Mouse (Mus musculus) left cerebral cortex, adult 11 months (tissue): ENCODE data around the gene Sumo1.
"Not testable (repeated sequence)": the region's sequence is repeated elsewhere in the genome, so short reads cannot be mapped to it uniquely, and the experiment has no call there.

ENCODE experiments used
- DNase-seq: peaks from one replicate; pipeline ENCODE4 v3.0.0; 2022; ENCODE audit warnings: low spot score

Sumo1 gene

GRCm38 (mm10) chr1:59636349-59636748 lies 34.3 kb downstream of the Sumo1 start:
- no peak for DNase-seq

DNA sequence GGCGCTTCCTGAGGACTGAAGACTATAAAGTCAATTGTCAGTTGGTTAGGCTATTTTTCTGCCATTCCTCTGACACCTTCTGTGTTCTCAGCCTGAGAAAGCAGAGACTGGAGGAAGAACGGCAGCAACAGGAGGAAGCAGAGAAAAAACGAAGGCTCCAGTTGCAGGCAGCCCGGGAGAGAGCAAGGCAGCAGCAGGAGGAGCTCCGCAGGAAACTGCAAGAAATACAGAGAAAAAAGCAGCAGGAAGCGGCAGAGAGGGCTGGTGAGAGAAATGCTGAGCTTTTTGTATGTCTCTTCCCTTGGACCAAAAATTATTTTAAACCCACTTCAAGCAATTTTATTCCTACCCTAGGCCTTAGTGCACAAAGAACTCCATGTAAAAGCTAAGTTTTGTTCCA lies 37.6 kb downstream of the Sumo1 start:
- DNase-seq, result no peak

GRCm38 (mm10) chr1:59631986-59632659 lies 38.5 kb downstream of the Sumo1 start:
- no peak for DNase-seq

GRCm38 (mm10) chr1:59630356-59630755 lies 40.3 kb downstream of the Sumo1 start:
- not testable (repeated sequence) for DNase-seq

DNA sequence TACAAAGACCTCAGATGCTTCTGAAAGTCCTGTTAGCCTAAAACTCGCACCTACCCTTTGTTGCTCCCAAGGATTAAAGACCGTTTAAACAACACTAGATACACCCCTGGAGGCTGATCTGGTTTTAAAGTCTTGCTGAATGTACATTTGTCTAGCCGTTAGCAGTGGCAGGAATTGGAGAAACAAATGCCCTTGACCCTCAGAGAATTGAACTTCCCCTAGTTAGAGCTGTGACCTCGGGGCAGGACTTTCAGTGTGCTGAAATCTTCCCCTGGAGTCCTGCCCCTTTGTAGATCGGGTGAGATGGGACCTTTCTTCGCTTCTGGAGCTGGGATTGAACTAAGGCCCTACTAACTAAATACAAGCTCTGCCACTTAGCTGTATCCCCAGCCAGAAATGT lies 41.4 kb downstream of the Sumo1 start:
- no peak for DNase-seq

GRCm38 (mm10) chr1:59625410-59625809 lies 45.2 kb downstream of the Sumo1 start:
- no peak for DNase-seq

DNA sequence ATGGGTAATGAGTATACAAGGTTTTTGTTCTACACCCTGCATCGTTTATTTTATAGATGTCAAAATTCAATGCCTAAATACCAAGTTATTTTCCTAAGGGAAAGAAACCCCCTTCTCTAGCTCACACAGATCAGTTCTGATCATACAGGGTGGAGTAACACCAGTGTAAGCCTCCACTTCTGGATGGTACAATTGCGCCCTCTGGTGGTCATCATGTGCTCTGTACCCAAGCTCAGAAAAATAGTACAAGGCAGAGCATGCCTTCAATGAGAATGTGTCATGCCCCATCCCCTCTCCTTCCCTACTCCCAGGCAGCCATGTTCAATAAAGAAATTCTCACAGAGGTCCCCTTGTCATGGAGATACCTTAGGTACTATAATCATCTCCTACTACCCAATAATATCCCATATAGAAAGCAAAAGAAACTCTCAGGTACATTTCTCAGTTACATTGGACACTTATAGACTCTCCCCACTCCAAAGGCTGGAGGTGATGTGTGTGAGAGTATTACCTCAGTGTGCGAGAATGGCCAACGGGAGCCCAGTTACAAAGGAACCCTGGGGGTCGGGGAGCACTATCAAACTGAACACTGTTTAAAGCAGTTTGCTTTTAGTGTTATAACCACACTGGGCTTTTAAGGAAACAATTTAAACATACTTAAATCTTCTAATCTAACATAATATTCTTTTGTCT lies 47.2 kb downstream of the Sumo1 start:
- peak; percentile 28 for DNase-seq

GRCm38 (mm10) chr1:59619201-59619600 lies 51.4 kb downstream of the Sumo1 start:
- DNase-seq, result no peak

DNA sequence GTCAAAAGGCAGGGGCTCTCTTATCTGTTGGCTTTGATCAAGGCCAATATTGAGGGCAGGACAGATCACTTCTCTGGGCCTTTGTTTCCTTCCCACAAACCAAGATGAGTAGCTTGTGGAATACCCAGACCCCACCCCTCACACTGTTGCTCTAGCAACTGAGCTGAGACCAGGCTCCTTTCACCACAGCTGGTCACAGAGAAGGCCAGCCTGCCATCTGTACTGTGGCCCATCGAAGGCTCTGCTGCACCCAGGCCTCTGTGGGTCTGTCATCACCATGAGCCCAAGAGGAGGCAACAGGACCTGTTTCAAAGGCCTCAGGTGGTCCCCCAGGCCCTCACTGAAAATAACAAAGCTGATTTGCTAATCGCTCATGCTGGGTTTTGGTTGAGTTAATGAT lies 55.6 kb downstream of the Sumo1 start:
- DNase-seq, result no peak

DNA sequence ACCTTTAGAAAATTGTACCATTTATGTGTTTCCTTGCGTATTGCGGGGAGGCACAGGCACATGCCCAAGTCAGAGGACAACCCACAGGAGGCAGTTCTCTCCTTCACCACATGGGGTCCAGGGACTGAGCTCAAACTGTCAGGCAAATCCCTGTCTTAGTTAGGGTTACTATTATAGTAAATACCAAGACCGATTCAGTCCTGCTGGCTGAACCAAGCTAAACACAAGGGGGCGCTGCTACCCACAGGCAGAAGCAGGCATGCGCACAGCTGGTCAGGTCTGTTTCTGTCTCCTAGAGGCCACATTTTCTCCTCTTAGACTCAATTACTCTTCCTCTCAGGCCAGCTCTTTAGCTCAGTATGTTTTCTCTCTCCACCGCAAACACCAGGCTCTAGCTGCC lies 56.8 kb downstream of the Sumo1 start:
- DNase-seq, result peak; percentile 15

DNA sequence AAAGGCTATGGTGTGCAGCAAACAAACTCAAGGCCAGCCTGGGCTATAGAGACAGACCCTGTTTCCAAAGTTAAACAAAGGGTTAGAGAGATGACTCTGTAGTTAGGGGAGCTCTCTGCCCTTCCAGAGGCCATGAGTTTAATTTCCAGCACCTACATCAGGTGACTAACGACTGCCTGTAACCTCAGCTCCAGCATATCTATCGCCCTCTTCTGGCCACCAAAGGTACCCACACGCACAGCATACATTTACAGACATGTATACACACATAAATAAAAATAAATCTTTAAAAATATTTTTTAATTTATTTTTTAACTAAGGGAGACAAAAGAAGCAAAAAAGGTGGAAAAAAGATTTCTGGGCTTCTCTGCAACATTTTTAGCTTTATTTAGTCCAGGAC lies 59.7 kb downstream of the Sumo1 start:
- no peak for DNase-seq

DNA sequence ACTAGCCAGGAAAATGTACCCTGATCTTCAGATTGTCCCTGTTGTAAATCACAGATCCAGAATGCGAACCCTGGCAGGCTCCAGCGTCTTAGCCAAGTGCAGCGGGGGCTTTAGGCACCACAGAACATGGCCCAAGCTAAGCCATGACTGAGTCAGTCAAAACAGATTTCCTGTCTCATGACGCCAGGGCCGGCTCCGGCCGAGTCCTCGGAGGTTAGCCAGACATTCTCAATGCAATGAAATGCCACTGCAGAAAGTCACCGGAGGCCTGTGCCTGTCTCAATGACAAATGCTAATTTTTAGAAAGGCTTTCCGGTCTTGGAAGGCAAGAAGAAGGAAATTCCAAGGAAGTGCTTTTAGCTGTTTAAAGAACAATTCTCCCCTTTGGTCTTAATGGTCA lies 60.7 kb downstream of the Sumo1 start:
- DNase-seq, result no peak

DNA sequence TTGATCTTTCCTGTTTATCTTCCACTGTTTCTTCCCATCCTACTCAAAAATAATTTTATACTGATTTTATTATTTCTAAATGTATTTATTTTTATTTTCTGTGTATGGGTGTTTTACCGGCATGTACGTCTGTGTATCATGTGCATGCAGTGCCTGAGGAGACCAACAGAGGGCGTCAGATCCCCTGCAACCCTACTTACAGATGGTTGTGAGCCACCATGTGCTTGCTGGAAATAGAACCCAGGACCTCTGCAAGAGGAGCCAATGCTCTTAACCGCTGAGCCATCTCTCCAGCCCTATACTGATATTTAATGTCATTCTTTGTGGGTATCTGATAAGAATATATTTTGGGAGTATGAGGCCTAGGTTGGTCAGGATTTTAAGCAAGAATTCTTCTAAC lies 61.2 kb downstream of the Sumo1 start:
- no peak for DNase-seq

- no peak for DNase-seq
Observed at GRCm38 (mm10) chr1:59608920-59609319, 61.7 kb downstream of the Sumo1 start.

- no peak for DNase-seq
Observed at GRCm38 (mm10) chr1:59608125-59608762, 62.4 kb downstream of the Sumo1 start.

DNA sequence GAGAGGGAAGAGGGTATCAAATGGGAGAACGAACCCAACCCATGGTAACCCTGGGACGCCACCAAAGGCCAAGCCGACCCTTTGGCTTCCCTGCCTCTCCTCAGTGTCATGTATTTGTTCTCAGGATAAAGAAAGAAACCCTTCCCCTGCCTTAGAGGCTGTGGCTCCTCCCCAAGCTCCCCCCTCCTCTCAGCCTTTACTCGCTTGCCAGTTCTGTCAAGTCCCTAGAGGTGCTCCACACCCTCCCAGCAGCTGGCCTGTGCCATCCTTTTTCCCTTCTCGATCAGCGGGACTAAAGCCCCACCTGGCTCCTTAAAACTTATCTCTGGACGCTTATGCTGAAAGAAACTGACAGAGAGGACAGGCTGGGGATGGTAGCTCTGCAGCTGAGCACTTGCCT lies 63.6 kb downstream of the Sumo1 start:
- no peak for DNase-seq

DNA sequence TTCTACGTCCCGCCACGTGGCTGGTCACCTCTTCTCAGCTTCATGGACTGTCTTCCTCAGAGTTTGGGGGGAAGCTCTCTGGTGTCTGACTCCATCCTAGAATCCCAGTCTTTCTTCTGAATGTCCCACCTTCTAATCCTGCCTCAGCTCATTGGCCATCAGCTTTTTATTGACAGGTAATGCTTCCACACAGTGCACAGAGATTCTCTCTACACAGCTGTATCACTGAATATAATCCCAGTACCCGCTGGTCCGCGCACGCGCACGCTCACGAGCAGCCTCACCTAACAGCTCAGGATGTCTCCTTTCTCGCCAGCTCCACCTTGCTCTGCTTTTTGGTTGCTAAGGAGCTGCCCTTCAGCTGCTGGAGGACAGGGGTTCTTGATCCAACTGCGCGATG lies 64.2 kb downstream of the Sumo1 start:
- DNase-seq, result no peak

- no peak for DNase-seq
Observed at GRCm38 (mm10) chr1:59603893-59604292, 66.7 kb downstream of the Sumo1 start.

DNA sequence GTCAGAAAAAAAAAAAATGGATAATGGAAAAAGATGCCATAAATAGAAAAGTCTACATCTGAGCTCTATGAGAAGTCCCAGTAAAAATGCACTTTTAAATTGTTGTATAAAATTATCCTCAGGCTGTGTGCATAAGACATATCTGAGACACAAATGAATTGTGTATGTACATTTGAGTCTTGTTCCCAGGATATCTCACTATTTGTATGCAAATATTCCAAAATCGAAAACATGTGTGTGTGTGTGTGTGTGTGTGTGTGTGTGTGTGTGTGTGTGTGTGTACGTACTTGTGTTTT lies 67.3 kb downstream of the Sumo1 start:
- no peak for DNase-seq

GRCm38 (mm10) chr1:59602531-59603416 lies 67.9 kb downstream of the Sumo1 start:
- DNase-seq, result no peak

- DNase-seq, result no peak
Observed at GRCm38 (mm10) chr1:59595609-59596008, 75.0 kb downstream of the Sumo1 start.

DNA sequence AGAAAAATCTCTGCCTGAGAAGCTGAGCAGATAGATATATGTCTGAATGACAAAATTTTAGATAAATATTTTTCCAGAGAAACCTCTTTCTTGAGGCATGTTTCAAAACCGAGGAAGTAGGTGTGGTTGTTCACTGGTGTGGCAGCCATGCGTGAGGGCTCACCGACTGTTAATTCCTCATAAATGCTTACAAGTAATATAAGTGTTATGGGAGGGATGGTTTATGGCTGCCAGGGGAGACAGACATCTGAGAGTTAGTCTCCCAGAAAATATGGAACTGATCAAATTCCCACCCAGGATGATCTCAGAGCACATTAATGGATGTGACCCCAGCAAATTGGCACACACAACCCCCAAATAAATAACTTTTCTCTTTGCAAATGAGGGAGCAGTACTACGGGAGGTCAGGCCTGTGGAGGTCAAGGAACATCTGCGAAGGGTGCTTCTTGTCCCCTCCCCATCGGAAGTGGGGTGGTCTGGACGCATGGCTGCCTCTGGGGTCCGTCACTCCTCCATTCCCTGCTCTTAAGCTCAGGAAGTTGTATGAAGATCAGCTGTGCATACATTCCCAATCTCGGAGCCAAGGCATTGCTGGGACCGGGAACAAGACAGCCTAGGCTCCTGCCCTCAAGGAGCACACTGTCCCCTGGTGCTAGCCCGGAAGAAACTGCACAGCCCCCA lies 75.9 kb downstream of the Sumo1 start:
- no peak for DNase-seq
